Mouse (Mus musculus): Measurements from ENCODE around the gene Rc3h1. TPM values are rescaled to one million over a fixed set of nuclear protein-coding genes. Genes with fewer than 3 reads are reported as not detected.
A peak's percentile ranks its signal among the peaks of the same experiment; 100 is the strongest.

Gene Rc3h1
- polyA plus RNA-seq, 1 experiment = 13.0 TPM

DNA sequence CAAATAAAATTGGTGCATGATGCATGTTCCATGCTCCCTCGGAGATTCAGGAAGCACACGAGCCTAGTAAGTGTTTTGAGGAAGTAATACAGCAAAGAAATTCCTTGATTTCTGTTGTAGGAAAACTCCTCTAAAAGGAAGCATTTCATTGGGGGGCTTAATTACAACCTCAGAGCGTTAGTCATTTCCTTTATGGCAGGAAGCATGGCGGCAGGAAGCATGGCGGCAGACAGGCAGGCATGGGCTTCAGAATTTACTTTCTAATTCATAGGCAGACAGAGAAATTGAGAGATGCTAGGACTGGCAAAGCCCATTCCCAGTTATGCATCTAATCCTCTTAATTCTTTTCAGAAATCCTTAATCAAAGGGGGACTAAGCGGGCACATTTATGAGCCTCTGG is 87.6 kb downstream of the Rc3h1 start:
- TF ChIP-seq POLR2A (IDR thresholded peaks at IDR 0.05; ENCODE audit: borderline replicate concordance, extremely low read depth, insufficient read depth, insufficient read length, poor library complexity, severe bottlenecking) = no peak
- TF ChIP-seq CTCF (IDR thresholded peaks at IDR 0.05; ENCODE audit: borderline replicate concordance, extremely low read depth, insufficient read depth, insufficient read length) = no peak
- peak; percentile 9 for DNase-seq (ENCODE audit: low read depth)

DNA sequence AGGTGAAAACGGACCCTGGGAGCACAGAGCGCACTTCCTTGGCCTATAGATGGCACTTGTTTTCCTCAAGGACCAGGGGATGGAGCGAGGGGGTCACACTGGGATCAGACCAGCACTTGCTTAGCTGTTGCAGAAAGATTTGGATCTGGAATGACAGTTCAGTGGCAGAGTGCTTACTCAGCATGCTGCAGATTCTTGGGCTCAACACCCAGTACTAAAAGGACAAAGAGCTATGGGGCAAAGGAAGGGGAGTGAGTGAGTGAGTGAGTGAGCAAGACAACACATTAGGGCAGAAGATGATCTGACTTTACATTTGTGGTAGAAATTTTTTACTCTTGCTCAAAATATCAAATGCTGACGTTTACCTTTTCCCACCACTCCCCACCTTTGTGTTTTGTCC is 98.7 kb downstream of the Rc3h1 start:
- no peak for DNase-seq (ENCODE audit: low read depth)
- TF ChIP-seq POLR2A (IDR thresholded peaks at IDR 0.05; ENCODE audit: borderline replicate concordance, extremely low read depth, insufficient read depth, insufficient read length, poor library complexity, severe bottlenecking) = no peak
- no peak for TF ChIP-seq CTCF (IDR thresholded peaks at IDR 0.05; ENCODE audit: borderline replicate concordance, extremely low read depth, insufficient read depth, insufficient read length)

DNA sequence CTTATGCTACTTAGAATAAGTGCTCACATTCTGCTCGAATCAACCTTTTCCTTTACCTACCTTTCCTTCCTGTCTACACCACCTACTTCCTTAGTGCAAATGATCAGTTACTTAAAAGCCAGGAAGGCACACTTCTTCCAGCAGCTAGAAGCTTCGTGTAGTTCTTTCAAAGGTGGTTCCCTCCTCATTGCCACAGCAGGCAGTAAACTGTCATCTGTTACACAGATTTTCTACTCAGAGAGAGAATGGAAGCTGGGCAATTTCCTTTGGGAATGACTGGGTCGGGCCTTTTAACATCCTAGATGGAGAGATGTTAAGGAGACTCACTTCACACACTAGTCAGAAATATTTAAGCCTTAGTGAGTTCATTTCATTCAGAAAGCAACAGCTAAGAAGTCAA is 99.3 kb downstream of the Rc3h1 start:
- DNase-seq (ENCODE audit: low read depth) = no peak
- TF ChIP-seq CTCF (IDR thresholded peaks at IDR 0.05; ENCODE audit: borderline replicate concordance, extremely low read depth, insufficient read depth, insufficient read length) = no peak
- TF ChIP-seq POLR2A (IDR thresholded peaks at IDR 0.05; ENCODE audit: borderline replicate concordance, extremely low read depth, insufficient read depth, insufficient read length, poor library complexity, severe bottlenecking) = no peak

DNA sequence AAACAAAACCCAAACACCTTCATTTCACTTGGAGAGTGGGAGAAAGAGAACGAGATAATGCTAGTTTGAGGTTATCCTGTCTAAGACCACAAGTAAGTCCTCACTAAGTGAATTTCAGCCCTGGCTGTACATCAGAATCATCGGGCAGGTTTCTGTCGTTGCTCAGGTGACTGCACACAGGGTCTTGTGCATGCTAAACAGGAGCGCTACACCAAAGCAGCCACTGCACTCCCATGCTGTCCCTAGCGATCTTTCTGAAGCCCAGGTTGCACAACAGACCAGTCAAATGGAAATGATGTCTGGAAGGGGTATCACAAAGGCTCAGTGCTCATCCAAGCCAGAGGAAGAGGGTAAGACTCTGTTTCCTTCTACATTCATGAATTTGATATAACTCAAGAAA is 100.3 kb downstream of the Rc3h1 start:
- no peak for DNase-seq (ENCODE audit: low read depth)

DNA sequence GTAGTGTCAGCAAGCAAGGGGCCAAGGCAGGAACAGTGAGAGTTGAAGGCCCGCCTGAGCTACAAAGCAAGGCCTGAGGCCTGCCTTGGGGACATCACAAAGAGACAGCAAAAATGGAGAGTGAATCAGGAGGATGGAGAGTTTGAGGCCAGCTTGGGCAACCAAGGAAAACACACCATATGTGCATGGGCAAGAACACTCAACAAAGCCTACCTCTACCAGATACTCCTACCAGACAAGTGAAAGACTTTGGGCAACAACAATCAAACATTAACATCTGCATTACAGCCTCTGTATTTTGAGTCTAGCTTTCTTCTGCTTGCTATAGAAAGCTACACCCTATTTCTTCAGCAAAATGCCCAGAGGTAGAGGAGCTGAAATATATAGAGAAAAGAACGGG is 101.8 kb downstream of the Rc3h1 start:
- DNase-seq (ENCODE audit: low read depth) = no peak
- no peak for TF ChIP-seq CTCF (IDR thresholded peaks at IDR 0.05; ENCODE audit: borderline replicate concordance, extremely low read depth, insufficient read depth, insufficient read length)
- no peak for TF ChIP-seq POLR2A (IDR thresholded peaks at IDR 0.05; ENCODE audit: borderline replicate concordance, extremely low read depth, insufficient read depth, insufficient read length, poor library complexity, severe bottlenecking)

More for the DNA sequence above, 100.3 kb downstream of the Rc3h1 start:
- TF ChIP-seq POLR2A (IDR thresholded peaks at IDR 0.05; ENCODE audit: borderline replicate concordance, extremely low read depth, insufficient read depth, insufficient read length, poor library complexity, severe bottlenecking) = no peak
- TF ChIP-seq CTCF (IDR thresholded peaks at IDR 0.05; ENCODE audit: borderline replicate concordance, extremely low read depth, insufficient read depth, insufficient read length) = no peak

DNA sequence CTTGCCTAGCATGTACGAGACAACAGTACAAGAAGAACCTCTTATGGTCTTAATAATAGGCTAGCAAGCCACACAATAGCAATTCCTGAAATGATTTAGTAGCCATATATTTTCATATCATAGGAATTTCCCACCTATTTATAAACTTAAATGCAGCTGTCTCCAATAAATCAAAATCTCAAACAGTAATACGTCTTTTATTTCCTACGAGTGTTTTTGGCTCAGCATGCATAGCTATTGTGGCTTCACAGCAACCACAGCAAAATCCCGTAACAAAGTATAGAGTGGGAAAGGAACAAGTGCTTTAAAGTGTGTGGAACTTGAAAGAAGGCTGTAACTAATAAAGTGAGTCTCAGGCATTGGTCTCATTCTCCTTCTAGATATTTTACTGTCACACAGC is 104.2 kb downstream of the Rc3h1 start:
- TF ChIP-seq POLR2A (IDR thresholded peaks at IDR 0.05; ENCODE audit: borderline replicate concordance, extremely low read depth, insufficient read depth, insufficient read length, poor library complexity, severe bottlenecking) = no peak
- no peak for TF ChIP-seq CTCF (IDR thresholded peaks at IDR 0.05; ENCODE audit: borderline replicate concordance, extremely low read depth, insufficient read depth, insufficient read length)
- DNase-seq (ENCODE audit: low read depth) = no peak

DNA sequence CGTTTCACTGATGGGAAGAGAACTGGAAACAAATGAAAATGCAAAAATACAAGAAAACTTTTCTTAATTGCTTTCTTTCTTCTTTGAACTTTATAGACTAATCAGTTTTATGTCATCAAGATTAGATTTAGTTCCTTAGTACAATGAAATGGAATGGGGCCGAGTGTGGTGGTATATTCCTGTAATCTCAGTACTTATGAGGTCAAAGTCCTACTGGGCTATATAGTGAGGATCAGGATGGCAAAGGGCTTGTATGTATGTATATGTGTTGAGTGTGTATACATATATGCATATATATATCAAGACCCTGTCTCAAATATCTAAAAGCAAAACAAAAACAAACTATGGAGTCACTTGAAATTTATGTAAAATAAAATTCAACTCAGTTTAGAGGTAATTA is 110.2 kb downstream of the Rc3h1 start:
- DNase-seq (ENCODE audit: low read depth) = no peak
- TF ChIP-seq CTCF (IDR thresholded peaks at IDR 0.05; ENCODE audit: borderline replicate concordance, extremely low read depth, insufficient read depth, insufficient read length) = no peak
- no peak for TF ChIP-seq POLR2A (IDR thresholded peaks at IDR 0.05; ENCODE audit: borderline replicate concordance, extremely low read depth, insufficient read depth, insufficient read length, poor library complexity, severe bottlenecking)

DNA sequence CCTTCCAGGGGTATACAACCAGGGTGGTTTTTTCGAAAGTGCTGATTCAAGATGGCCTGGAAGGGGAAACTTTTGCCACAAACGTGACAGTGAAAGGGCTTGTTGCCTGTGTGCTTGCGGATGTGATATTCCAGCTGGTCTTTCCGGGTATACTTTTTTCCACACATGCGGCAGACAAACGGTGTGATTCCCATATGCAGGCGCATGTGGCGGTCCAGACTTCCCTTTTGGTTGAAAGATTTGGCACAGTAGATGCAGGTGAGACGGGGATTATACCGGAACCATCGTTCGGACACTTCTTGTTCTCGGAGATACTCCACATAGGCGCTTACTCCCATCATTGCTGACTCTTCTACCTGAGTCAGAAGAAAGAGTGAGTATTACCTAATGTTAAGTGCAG is 113.8 kb downstream of the Rc3h1 start:
- DNase-seq (ENCODE audit: low read depth) = no peak
- TF ChIP-seq POLR2A (IDR thresholded peaks at IDR 0.05; ENCODE audit: borderline replicate concordance, extremely low read depth, insufficient read depth, insufficient read length, poor library complexity, severe bottlenecking) (no peak), CTCF (IDR thresholded peaks at IDR 0.05; ENCODE audit: borderline replicate concordance, extremely low read depth, insufficient read depth, insufficient read length) (no peak)

Other genes starting within 250 kb of the Rc3h1 start
- 30.4 and 40.7 TPM in 2 replicates for gene Rabgap1l, start 113.2 kb upstream of the Rc3h1 start, polyA plus RNA-seq (2012; rRNA removed)
- 0.66 and 0.88 TPM in 2 replicates for gene Serpinc1, start 72.2 kb downstream of the Rc3h1 start, polyA plus RNA-seq (2012; rRNA removed)
- gene Zbtb37, start 128.4 kb downstream of the Rc3h1 start, polyA plus RNA-seq (2012; rRNA removed) = 7.8 and 9.9 TPM in 2 replicates
- gene Dars2, start 164.2 kb downstream of the Rc3h1 start, polyA plus RNA-seq (2012; rRNA removed) = 19.3 and 22.5 TPM in 2 replicates
- 7.6 and 10.1 TPM in 2 replicates for gene Cenpl, start 164.3 kb downstream of the Rc3h1 start, polyA plus RNA-seq (2012; rRNA removed)
- gene Klhl20, start 225.1 kb downstream of the Rc3h1 start, polyA plus RNA-seq (2012; rRNA removed) = 19.0 and 20.3 TPM in 2 replicates
- gene Ankrd45, start 236.3 kb downstream of the Rc3h1 start, polyA plus RNA-seq (2012; rRNA removed) = 15.8 and 15.9 TPM in 2 replicates